31 mouse cellular contexts compared by ENCODE assay signal in genomic region chr5:53306864-53307263, GRCm38 (mm10).
"Had no signal": no experiment of that assay in that cellular context is flagged by ENCODE, and none has a peak within 500 bp of the region (broad histone marks: within the 10 kb centered on the region; RNA-seq: fewer than 3 reads in every experiment).

No protein-coding gene starts in this region.

- H3K4me2 ChIP-seq: limb, embryonic 12.5 days; limb, embryonic 13.5 days; limb, embryonic 15.5 days; liver, embryonic 11.5 days; liver, embryonic 12.5 days; liver, embryonic 13.5 days; liver, embryonic 15.5 days; lung, embryonic 14.5 days; lung, embryonic 15.5 days; midbrain, embryonic 12.5 days; midbrain, embryonic 13.5 days; midbrain, embryonic 15.5 days; neural tube, embryonic 12.5 days; neural tube, embryonic 13.5 days had no signal

- H3K36me3 ChIP-seq: limb, embryonic 10.5 days; limb, embryonic 12.5 days; limb, embryonic 13.5 days; limb, embryonic 15.5 days; liver, embryonic 12.5 days; liver, embryonic 13.5 days; liver, embryonic 15.5 days; lung, embryonic 15.5 days; midbrain, embryonic 10.5 days; midbrain, embryonic 12.5 days; midbrain, embryonic 13.5 days; midbrain, embryonic 15.5 days; neural tube, embryonic 12.5 days; neural tube, embryonic 13.5 days had no signal

- H3K4me3 ChIP-seq: limb, embryonic 10.5 days; limb, embryonic 12.5 days; limb, embryonic 13.5 days; limb, embryonic 15.5 days; liver, embryonic 12.5 days; liver, embryonic 13.5 days; liver, embryonic 15.5 days; lung, embryonic 15.5 days; megakaryocyte, embryonic 14.5 days; midbrain, embryonic 10.5 days; midbrain, embryonic 12.5 days; midbrain, embryonic 13.5 days; midbrain, embryonic 15.5 days; myocyte; neural tube, embryonic 12.5 days; neural tube, embryonic 13.5 days had no signal

- H3K9ac ChIP-seq: limb, embryonic 12.5 days; limb, embryonic 13.5 days; limb, embryonic 15.5 days; liver, embryonic 12.5 days; liver, embryonic 13.5 days; liver, embryonic 14.5 days; liver, embryonic 15.5 days; liver, postnatal 0 days; lung, embryonic 14.5 days; lung, embryonic 15.5 days; midbrain, embryonic 12.5 days; midbrain, embryonic 13.5 days; midbrain, embryonic 15.5 days; neural tube, embryonic 12.5 days; neural tube, embryonic 13.5 days had no signal

- DNase-seq: left cerebral cortex, postnatal 4 days; liver; liver, embryonic 13.5 days; liver, postnatal 0 days; lung, adult 18-20 months; lung, adult 2 months; lung, embryonic 14.5 days; lung, postnatal 10 days; lung, postnatal 14 days; lung, postnatal 36 days; lung, postnatal 4 days had no signal

- ATAC-seq: liver, embryonic 12.5 days; liver, postnatal 0 days; lung, postnatal 0 days; midbrain, embryonic 13.5 days; midbrain, embryonic 15.5 days; midbrain, embryonic 16.5 days had no signal

- H3K27me3 ChIP-seq: limb, embryonic 12.5 days; limb, embryonic 13.5 days; limb, embryonic 15.5 days; liver, embryonic 12.5 days; liver, embryonic 13.5 days; liver, embryonic 15.5 days; lung, embryonic 15.5 days; midbrain, embryonic 12.5 days; midbrain, embryonic 13.5 days; midbrain, embryonic 15.5 days; neural tube, embryonic 12.5 days; neural tube, embryonic 13.5 days had no signal

- H3K9me3 ChIP-seq: limb, embryonic 10.5 days; limb, embryonic 12.5 days; limb, embryonic 13.5 days; limb, embryonic 15.5 days; liver, embryonic 12.5 days; liver, embryonic 13.5 days; liver, embryonic 15.5 days; lung, embryonic 15.5 days; megakaryocyte, embryonic 14.5 days; midbrain, embryonic 10.5 days; midbrain, embryonic 12.5 days; midbrain, embryonic 13.5 days; midbrain, embryonic 15.5 days; neural tube, embryonic 12.5 days; neural tube, embryonic 13.5 days had no signal

- H3K4me1 ChIP-seq: limb, embryonic 10.5 days; limb, embryonic 12.5 days; limb, embryonic 13.5 days; limb, embryonic 15.5 days; liver, embryonic 12.5 days; liver, embryonic 13.5 days; liver, embryonic 15.5 days; lung, embryonic 15.5 days; megakaryocyte, embryonic 14.5 days; midbrain, embryonic 10.5 days; midbrain, embryonic 12.5 days; midbrain, embryonic 13.5 days; midbrain, embryonic 15.5 days; neural tube, embryonic 12.5 days; neural tube, embryonic 13.5 days had no signal

- H3K27ac ChIP-seq: limb, embryonic 10.5 days; limb, embryonic 12.5 days; limb, embryonic 13.5 days; limb, embryonic 15.5 days; liver, embryonic 12.5 days; liver, embryonic 13.5 days; liver, embryonic 14.5 days; liver, embryonic 15.5 days; lung, embryonic 15.5 days; macrophage; midbrain, embryonic 10.5 days; midbrain, embryonic 12.5 days; midbrain, embryonic 13.5 days; midbrain, embryonic 15.5 days; neural tube, embryonic 12.5 days; neural tube, embryonic 13.5 days had no signal
